Mouse (Mus musculus): ENCODE results near the gene Tspan17. TPM values are rescaled to one million over a fixed set of nuclear protein-coding genes. Genes with fewer than 3 reads are reported as not detected.

Tspan17 gene
- polyA plus RNA-seq, 1 experiment from 2014 or later: 21.3 TPM

DNA sequence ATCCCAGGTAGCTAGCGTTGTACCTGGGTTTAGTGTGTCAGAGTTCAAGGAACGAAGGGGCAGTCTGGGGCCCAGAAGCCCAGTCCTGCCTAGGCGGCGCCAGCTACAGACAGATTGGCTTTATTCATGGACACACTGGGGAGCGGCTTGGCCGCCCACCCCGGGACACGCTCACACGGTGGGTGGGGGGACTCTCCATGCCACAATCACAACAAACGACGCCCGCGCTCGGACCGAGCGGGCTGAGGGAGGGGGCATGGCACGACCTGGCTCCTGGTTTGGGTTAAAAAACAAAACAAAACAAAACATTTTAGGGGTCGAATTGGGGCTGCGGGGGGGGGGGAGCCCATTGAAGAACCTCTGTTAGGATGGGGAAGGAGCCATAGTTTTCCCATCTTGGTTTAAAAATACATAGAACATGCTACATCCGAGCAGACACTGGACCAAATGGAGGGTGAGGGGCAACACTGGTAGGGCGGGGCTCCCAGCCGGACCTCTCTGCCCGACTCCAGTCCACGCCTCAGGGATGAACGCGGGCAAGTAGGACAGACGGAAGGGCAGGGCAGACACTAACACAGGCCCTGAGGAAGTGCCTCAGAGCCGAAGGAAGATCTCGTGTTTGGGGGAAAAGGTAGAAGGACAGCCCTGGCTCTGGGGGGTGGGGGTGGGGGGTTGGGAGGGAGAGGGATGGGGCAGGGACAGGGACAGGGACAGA lies 30.3 kb upstream of the Tspan17 start:
- Histone ChIP-seq H3K36me3 (ENCODE audit: control insufficient read depth, insufficient read depth, low read length) (no peaks in the 10 kb centered on the region), H3K9me3 (ENCODE audit: control insufficient read depth, low read length) (no peaks in the 10 kb centered on the region), H3K4me2 (ENCODE audit: low read depth) (peak overlapping the region; percentile 62), H3K4me1 (ENCODE audit: control insufficient read depth, insufficient read depth, low read length) (peaks cover 21% of the 10 kb centered on the region), H3K9ac (ENCODE audit: low read length) (peak overlapping the region; percentile 50), H3K4me3 (ENCODE audit: low read depth, low read length) (peak overlapping the region; percentile 32), H3K27me3 (ENCODE audit: control insufficient read depth, insufficient read depth, low read length) (peaks cover 11% of the 10 kb centered on the region), H3K27ac (ENCODE audit: low read depth, low read length) (peak overlapping the region; percentile 79; the same call in 1 of the 2 replicates)
- WGBS: 1% methylated on average over 29 of the region's 29 CpGs
- no peak for ATAC-seq (ENCODE audit: insufficient read depth, low FRiP score, low TSS enrichment)
- no peak for DNase-seq (ENCODE audit: low spot score)

DNA sequence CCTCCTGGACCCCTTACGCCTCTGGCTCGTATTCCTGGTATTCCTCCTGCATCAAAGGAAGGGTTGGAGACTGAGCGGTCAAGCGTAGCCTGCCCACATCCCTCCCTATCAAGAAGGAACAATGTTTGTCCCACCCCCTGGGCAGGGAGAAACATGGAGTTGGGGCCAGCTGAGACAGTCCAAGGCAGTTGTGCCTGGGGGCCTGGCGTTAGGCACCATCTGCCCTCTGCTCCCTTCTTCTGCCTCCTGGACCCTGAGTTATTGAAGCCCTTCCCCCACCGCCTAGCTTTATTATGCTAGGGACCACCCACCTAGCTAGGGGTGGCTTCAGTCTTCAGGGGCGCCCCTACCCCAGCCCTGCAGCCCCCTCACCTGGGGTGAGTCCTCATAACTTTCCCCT lies 29.7 kb upstream of the Tspan17 start:
- ATAC-seq (ENCODE audit: insufficient read depth, low FRiP score, low TSS enrichment) (no peak), DNase-seq (ENCODE audit: low spot score) (no peak)
- H3K4me2 ChIP-seq (ENCODE audit: low read depth): peak overlapping the region; percentile 62
- no peaks in the 10 kb centered on the region for H3K9me3 ChIP-seq (ENCODE audit: control insufficient read depth, low read length)
- H3K27me3 ChIP-seq (ENCODE audit: control insufficient read depth, insufficient read depth, low read length): peaks cover 15% of the 10 kb centered on the region
- H3K4me1 ChIP-seq (ENCODE audit: control insufficient read depth, insufficient read depth, low read length): peaks cover 21% of the 10 kb centered on the region
- 5% methylated on average over 7 of the region's 7 CpGs for WGBS
- 0 out of 2 replicates have a peak overlapping the region, but pooled peaks have one; percentile 32 for H3K4me3 ChIP-seq (ENCODE audit: low read depth, low read length)
- H3K36me3 ChIP-seq (ENCODE audit: control insufficient read depth, insufficient read depth, low read length): no peaks in the 10 kb centered on the region
- no peak overlapping the region for H3K27ac ChIP-seq (ENCODE audit: low read depth, low read length)
- H3K9ac ChIP-seq (ENCODE audit: low read length): peak overlapping the region; percentile 50

DNA sequence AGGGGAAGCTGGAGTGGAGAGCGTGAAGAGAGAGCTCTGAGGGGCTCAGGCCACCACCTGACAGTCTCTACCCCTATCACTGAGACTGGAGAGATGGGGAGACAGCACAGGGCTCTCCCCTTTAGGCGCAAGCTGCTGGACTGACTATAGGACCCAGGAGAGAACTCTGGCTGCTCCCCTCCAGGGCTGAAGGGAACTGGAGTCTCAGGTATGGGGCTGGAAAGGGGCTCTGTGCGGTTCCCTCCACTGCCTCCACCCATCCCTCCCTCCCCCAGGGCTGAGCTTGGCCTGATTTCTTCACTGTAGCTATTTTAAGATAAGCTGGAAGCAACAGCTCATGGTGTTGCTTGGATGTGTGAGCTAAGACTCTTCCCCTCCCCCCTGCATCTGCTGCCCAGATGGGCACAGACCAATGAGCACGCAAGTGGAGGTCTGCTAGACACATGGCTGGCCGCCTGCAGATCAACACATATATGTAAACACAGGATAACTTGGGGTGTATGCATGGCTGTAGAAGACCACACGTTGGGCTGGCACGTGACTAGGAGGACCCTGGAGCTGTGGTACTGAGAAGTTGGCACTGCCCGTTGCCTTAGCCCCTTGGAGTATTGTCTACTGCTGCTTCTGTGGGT lies 28.9 kb upstream of the Tspan17 start:
- Histone ChIP-seq H3K9ac (ENCODE audit: low read length) (no peak overlapping the region), H3K36me3 (ENCODE audit: control insufficient read depth, insufficient read depth, low read length) (no peaks in the 10 kb centered on the region), H3K27me3 (ENCODE audit: control insufficient read depth, insufficient read depth, low read length) (peaks cover 23% of the 10 kb centered on the region), H3K4me1 (ENCODE audit: control insufficient read depth, insufficient read depth, low read length) (peaks cover 21% of the 10 kb centered on the region), H3K27ac (ENCODE audit: low read depth, low read length) (no peak overlapping the region), H3K4me2 (ENCODE audit: low read depth) (no peak overlapping the region), H3K9me3 (ENCODE audit: control insufficient read depth, low read length) (no peaks in the 10 kb centered on the region), H3K4me3 (ENCODE audit: low read depth, low read length) (no peak overlapping the region)
- DNase-seq (ENCODE audit: low spot score): no peak
- ATAC-seq (ENCODE audit: insufficient read depth, low FRiP score, low TSS enrichment): no peak
- 51% methylated on average over 8 of the region's 8 CpGs for WGBS

DNA sequence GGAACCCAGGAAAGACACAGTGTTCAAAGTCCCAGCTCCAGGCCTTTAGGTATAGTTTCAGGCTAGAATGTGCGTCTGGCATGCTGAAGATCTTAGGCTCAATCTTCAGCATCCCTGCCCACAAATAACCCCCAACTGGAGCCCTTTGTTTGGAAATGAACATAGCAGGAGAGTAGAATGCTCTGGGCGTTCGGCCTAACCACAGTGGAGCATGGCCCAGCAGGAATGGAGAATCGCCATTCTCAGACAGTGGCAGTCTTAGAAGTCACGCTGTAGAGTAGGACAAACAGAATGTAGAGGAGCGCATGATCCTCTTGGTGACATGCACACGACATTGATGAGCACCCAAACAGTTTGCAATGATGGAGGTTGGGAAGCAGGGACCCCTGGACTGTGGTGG lies 28.3 kb upstream of the Tspan17 start:
- no peak for DNase-seq (ENCODE audit: low spot score)

DNA sequence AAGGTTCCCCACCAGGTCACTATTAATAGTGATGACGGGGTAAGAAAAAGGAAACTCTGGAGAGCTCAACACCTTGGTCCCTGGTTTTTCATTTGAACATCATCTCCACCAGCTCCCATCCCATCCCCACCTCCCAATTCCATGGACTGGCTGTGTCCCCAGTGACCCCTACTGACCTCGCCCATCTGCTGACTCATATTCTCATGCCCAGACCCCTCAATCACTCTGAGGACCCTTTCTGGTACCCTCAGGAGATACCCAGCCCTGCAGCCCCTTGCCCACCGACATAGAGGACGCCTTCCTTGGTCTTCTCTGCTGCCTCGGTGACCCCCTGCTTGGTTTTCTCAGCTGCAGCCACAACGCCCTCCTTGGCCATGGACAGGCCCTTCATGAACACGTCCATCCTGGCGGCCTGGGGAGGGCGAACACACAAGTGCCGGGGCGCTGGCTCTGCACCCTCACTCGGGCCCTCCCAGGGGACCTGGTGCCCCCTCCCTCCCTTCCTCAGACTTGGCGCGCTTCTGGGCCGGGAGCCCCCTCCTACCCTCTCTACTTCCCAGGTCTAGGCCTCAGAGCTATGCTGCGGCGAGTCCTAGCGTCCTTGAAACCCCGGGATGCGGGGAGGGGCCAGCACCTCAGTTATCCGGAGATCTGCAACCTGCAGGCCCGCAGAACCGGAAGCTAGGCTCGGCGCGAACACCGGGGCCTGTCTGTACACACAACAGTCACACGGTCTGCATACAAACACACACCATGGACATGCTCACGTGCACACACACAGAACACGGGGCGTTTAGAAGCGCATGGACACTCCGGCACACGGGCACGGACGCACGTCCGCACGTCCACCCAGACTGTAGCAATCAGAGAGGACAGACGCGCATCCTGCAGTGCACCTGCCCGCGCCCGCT lies 23.6 kb upstream of the Tspan17 start:
- Histone ChIP-seq H3K4me2 (ENCODE audit: low read depth) (peak overlapping the region; percentile 78), H3K36me3 (ENCODE audit: control insufficient read depth, insufficient read depth, low read length) (no peaks in the 10 kb centered on the region), H3K27ac (ENCODE audit: low read depth, low read length) (no peak overlapping the region), H3K4me1 (ENCODE audit: control insufficient read depth, insufficient read depth, low read length) (peaks cover 5% of the 10 kb centered on the region; the same call in 1 of the 2 replicates), H3K9me3 (ENCODE audit: control insufficient read depth, low read length) (no peaks in the 10 kb centered on the region), H3K9ac (ENCODE audit: low read length) (peak overlapping the region; percentile 42), H3K27me3 (ENCODE audit: control insufficient read depth, insufficient read depth, low read length) (peaks cover 43% of the 10 kb centered on the region), H3K4me3 (ENCODE audit: low read depth, low read length) (peak overlapping the region; percentile 40)
- DNase-seq (ENCODE audit: low spot score): peak; percentile 22
- ATAC-seq (ENCODE audit: insufficient read depth, low FRiP score, low TSS enrichment): 0 out of 2 replicates have a peak, but pooled peaks have one; percentile 9
- WGBS: 5% methylated on average over 44 of the region's 44 CpGs

More for the DNA sequence above, 28.3 kb upstream of the Tspan17 start:
- Histone ChIP-seq H3K4me3 (ENCODE audit: low read depth, low read length) (no peak overlapping the region), H3K36me3 (ENCODE audit: control insufficient read depth, insufficient read depth, low read length) (no peaks in the 10 kb centered on the region), H3K4me1 (ENCODE audit: control insufficient read depth, insufficient read depth, low read length) (peaks cover 23% of the 10 kb centered on the region), H3K27me3 (ENCODE audit: control insufficient read depth, insufficient read depth, low read length) (peaks cover 29% of the 10 kb centered on the region), H3K4me2 (ENCODE audit: low read depth) (no peak overlapping the region), H3K9ac (ENCODE audit: low read length) (no peak overlapping the region), H3K9me3 (ENCODE audit: control insufficient read depth, low read length) (no peaks in the 10 kb centered on the region), H3K27ac (ENCODE audit: low read depth, low read length) (no peak overlapping the region)
- WGBS: 77% methylated on average over 7 of the region's 7 CpGs
- ATAC-seq (ENCODE audit: insufficient read depth, low FRiP score, low TSS enrichment): no peak

DNA sequence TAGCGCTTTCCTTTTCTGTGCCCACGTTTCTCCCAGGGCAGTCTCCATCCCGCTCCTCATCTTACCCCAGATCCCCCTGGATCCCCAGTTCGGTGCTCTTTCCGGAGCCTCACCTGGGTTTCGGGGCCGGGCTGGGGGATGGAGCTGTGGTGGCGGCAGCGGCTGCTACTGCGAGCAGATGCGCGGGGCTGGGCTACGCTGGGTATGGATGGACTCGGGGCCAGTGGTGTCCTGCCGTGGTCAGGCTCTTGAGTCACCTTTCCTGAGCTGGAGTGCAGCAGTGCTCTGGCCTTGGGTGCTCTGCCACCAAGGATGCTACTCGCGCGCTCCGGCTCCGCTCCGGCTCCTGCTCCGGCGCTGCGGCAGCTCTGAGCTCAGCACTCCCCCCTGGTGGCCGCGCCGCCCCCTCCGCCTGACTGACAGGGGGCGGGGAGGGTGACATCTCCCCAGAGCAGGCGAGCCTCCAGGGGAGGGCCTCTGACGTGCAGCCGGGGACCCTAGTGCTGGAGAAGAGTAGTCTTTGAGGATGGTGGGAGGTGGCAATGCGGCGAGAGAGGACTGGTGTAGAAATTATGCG lies 22.9 kb upstream of the Tspan17 start, which contains the start of gene Sncb:
Sncb (minus strand) TSS at position 404 of the 577 bp plus-strand sequence.
- Histone ChIP-seq H3K9ac (ENCODE audit: low read length) (peak within 1 kb of the TSS; percentile 42), H3K4me2 (ENCODE audit: low read depth) (peak within 1 kb of the TSS; percentile 78), H3K36me3 (ENCODE audit: control insufficient read depth, insufficient read depth, low read length) (no peaks in the 10 kb centered on the region), H3K4me3 (ENCODE audit: low read depth, low read length) (peak within 1 kb of the TSS; percentile 40), H3K4me1 (ENCODE audit: control insufficient read depth, insufficient read depth, low read length) (peaks cover 5% of the 10 kb centered on the region; the same call in 1 of the 2 replicates), H3K27me3 (ENCODE audit: control insufficient read depth, insufficient read depth, low read length) (peaks cover 43% of the 10 kb centered on the region), H3K9me3 (ENCODE audit: control insufficient read depth, low read length) (no peaks in the 10 kb centered on the region), H3K27ac (ENCODE audit: low read depth, low read length) (no peak within 1 kb of the TSS)
- ATAC-seq (ENCODE audit: insufficient read depth, low FRiP score, low TSS enrichment) (peak; percentile 74), DNase-seq (ENCODE audit: low spot score) (peak; percentile 84)
- WGBS: 1% methylated on average over 34 of the region's 35 CpGs

DNA sequence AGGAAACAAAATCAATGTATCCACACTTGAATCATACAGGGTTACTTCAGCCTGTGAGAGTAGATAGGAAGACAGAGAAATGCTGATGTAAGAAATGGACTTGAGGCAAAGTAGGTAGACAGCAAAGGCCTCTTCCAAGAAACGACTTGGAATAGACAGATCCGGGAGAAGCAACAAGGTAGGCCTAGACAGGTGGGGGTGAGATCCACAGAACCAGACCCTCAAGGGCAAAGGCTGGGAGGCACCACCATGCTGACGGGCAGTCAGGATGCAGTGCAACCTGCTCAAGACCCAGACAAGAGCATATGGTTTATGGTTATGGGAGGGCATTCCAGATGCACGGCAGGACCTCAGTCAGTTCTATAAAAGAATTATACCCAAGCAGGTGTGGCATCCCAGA lies 22.2 kb upstream of the Tspan17 start:
- Histone ChIP-seq H3K4me2 (ENCODE audit: low read depth) (no peak overlapping the region), H3K36me3 (ENCODE audit: control insufficient read depth, insufficient read depth, low read length) (no peaks in the 10 kb centered on the region), H3K4me3 (ENCODE audit: low read depth, low read length) (no peak overlapping the region), H3K27me3 (ENCODE audit: control insufficient read depth, insufficient read depth, low read length) (peaks cover 43% of the 10 kb centered on the region), H3K9ac (ENCODE audit: low read length) (no peak overlapping the region), H3K27ac (ENCODE audit: low read depth, low read length) (no peak overlapping the region), H3K9me3 (ENCODE audit: control insufficient read depth, low read length) (no peaks in the 10 kb centered on the region), H3K4me1 (ENCODE audit: control insufficient read depth, insufficient read depth, low read length) (peaks cover 5% of the 10 kb centered on the region; the same call in 1 of the 2 replicates)
- ATAC-seq (ENCODE audit: insufficient read depth, low FRiP score, low TSS enrichment): no peak
- no peak for DNase-seq (ENCODE audit: low spot score)
- WGBS: 67% methylated on average over 4 of the region's 4 CpGs

DNA sequence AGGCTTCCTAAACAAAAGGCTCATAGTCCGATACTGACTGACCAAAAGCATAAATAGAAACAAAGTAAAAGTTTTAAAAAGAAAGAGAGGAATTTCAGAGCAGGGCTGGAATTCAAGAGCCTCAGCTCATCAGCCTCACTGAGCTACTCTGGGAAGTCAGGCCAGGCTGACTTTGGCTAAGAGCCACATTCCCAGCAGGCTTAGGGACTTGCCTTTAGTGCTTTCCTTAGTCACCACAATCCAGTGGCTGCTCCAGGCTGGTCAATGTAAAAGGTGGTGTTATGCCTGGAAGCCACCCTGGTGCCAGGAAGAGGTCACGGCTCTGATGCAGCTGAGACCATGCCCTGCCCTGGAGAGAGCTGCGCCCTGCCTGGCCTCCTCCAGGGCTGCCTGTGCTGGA lies 8.6 kb upstream of the Tspan17 start:
- Histone ChIP-seq H3K36me3 (ENCODE audit: control insufficient read depth, insufficient read depth, low read length) (no peaks in the 10 kb centered on the region), H3K27me3 (ENCODE audit: control insufficient read depth, insufficient read depth, low read length) (no peaks in the 10 kb centered on the region), H3K4me3 (ENCODE audit: low read depth, low read length) (no peak overlapping the region), H3K9ac (ENCODE audit: low read length) (no peak overlapping the region), H3K9me3 (ENCODE audit: control insufficient read depth, low read length) (no peaks in the 10 kb centered on the region), H3K4me2 (ENCODE audit: low read depth) (no peak overlapping the region), H3K4me1 (ENCODE audit: control insufficient read depth, insufficient read depth, low read length) (no peaks in the 10 kb centered on the region), H3K27ac (ENCODE audit: low read depth, low read length) (no peak overlapping the region)
- WGBS: 85% methylated on average over 3 of the region's 3 CpGs
- ATAC-seq (ENCODE audit: insufficient read depth, low FRiP score, low TSS enrichment): no peak
- no peak for DNase-seq (ENCODE audit: low spot score)
